Mouse (Mus musculus): ENCODE data around the gene Kcnj1.

Kcnj1 gene

GRCm38 (mm10) chr9:32400212-32400611, 27.9 kb downstream of the Kcnj1 start:
- no peak for DNase-seq (ENCODE audit: low read depth)

GRCm38 (mm10) chr9:32400662-32401161, 28.4 kb downstream of the Kcnj1 start:
- no peak for DNase-seq (ENCODE audit: low read depth)

- DNase-seq (ENCODE audit: low read depth), result peak; percentile 50
These were observed 33.1 kb downstream of the Kcnj1 start for GRCm38 (mm10) chr9:32405191-32405925.

- no peak for DNase-seq (ENCODE audit: low read depth)
These were observed 36.4 kb downstream of the Kcnj1 start for GRCm38 (mm10) chr9:32408730-32409059.

GRCm38 (mm10) chr9:32409060-32409961, 37.0 kb downstream of the Kcnj1 start:
- DNase-seq (ENCODE audit: low read depth), result no peak

- DNase-seq (ENCODE audit: low read depth), result no peak
These were observed 38.4 kb downstream of the Kcnj1 start for GRCm38 (mm10) chr9:32410671-32411070.

GRCm38 (mm10) chr9:32411507-32411906, 39.2 kb downstream of the Kcnj1 start:
- DNase-seq (ENCODE audit: low read depth), result no peak

GRCm38 (mm10) chr9:32412836-32413580, 40.7 kb downstream of the Kcnj1 start:
- no peak for DNase-seq (ENCODE audit: low read depth)

- DNase-seq (ENCODE audit: low read depth), result no peak
These were observed 42.7 kb downstream of the Kcnj1 start for GRCm38 (mm10) chr9:32414956-32415355.

GRCm38 (mm10) chr9:32415952-32416351, 43.7 kb downstream of the Kcnj1 start:
- no peak for DNase-seq (ENCODE audit: low read depth)

GRCm38 (mm10) chr9:32417466-32418116, 45.3 kb downstream of the Kcnj1 start:
- DNase-seq (ENCODE audit: low read depth), result no peak

- DNase-seq (ENCODE audit: low read depth), result no peak
These were observed 48.4 kb downstream of the Kcnj1 start for GRCm38 (mm10) chr9:32420711-32421110.

GRCm38 (mm10) chr9:32425321-32425720, 53.0 kb downstream of the Kcnj1 start:
- no peak for DNase-seq (ENCODE audit: low read depth)

GRCm38 (mm10) chr9:32431061-32431460, 58.8 kb downstream of the Kcnj1 start:
- DNase-seq (ENCODE audit: low read depth), result no peak

- DNase-seq (ENCODE audit: low read depth), result no peak
These were observed 62.2 kb downstream of the Kcnj1 start for GRCm38 (mm10) chr9:32434241-32435213.

- no peak for DNase-seq (ENCODE audit: low read depth)
These were observed 70.8 kb downstream of the Kcnj1 start for GRCm38 (mm10) chr9:32443115-32443514.

GRCm38 (mm10) chr9:32443817-32444216, 71.5 kb downstream of the Kcnj1 start:
- no peak for DNase-seq (ENCODE audit: low read depth)

- DNase-seq (ENCODE audit: low read depth), result no peak
These were observed 72.3 kb downstream of the Kcnj1 start for GRCm38 (mm10) chr9:32444453-32445201.

GRCm38 (mm10) chr9:32445789-32446188, 73.5 kb downstream of the Kcnj1 start:
- DNase-seq (ENCODE audit: low read depth), result peak; percentile 39

GRCm38 (mm10) chr9:32448766-32449165, 76.5 kb downstream of the Kcnj1 start:
- DNase-seq (ENCODE audit: low read depth), result no peak
